Mouse (Mus musculus) gastrocnemius, adult 8-10 months (tissue): ENCODE measurements around the gene Pilrb1. TPM values are rescaled to one million over a fixed set of nuclear protein-coding genes. Genes with fewer than 3 reads are reported as not detected.
"Not testable (repeated sequence)": the region's sequence is repeated elsewhere in the genome, so short reads cannot be mapped to it uniquely, and the experiment has no call there.

Experiments used
- DNase-seq, 2 experiments: peaks; one replicate each; pipeline ENCODE4 v3.0.0; 2022; ENCODE audit warnings: low spot score in 2 of 2
- total RNA-seq, 4 experiments: library from RNA; stranded (reverse); gene quantifications; 2 replicates each; pipeline ENCODE4 v1.2.4; 2022

The Pilrb1 gene
- total RNA-seq, result under 1 TPM in 1 of 4 experiments, not detected in 3; 0.79 TPM

GRCm38 (mm10) chr5:137857960-137858710, at the start of gene Pilrb1:
Gene Pilrb1, minus strand, starts transcription at chr5:137858106.
- DNase-seq, result not testable (repeated sequence)

GRCm38 (mm10) chr5:137897812-137898211, 39.9 kb upstream of the Pilrb1 start:
- no peak for DNase-seq

- no peak for DNase-seq
These were observed 35.0 kb upstream of the Pilrb1 start for GRCm38 (mm10) chr5:137892954-137893353.

GRCm38 (mm10) chr5:137887666-137888065, 29.8 kb upstream of the Pilrb1 start:
- no peak for DNase-seq

- DNase-seq, result no peak
These were observed 28.0 kb upstream of the Pilrb1 start for GRCm38 (mm10) chr5:137885894-137886293.

GRCm38 (mm10) chr5:137883345-137883744, 25.4 kb upstream of the Pilrb1 start:
- DNase-seq, result no peak

GRCm38 (mm10) chr5:137882922-137883321, 25.0 kb upstream of the Pilrb1 start:
- DNase-seq, result no peak

GRCm38 (mm10) chr5:137877860-137878259, 20.0 kb upstream of the Pilrb1 start:
- no peak for DNase-seq

- DNase-seq, result no peak
These were observed 17.1 kb upstream of the Pilrb1 start for GRCm38 (mm10) chr5:137875054-137875453.

GRCm38 (mm10) chr5:137872381-137872702, 14.4 kb upstream of the Pilrb1 start:
- not testable (repeated sequence) for DNase-seq

GRCm38 (mm10) chr5:137871644-137872380, 13.9 kb upstream of the Pilrb1 start, which contains the start of gene Pilrb2:
Gene Pilrb2, minus strand, starts transcription at chr5:137871815.
- DNase-seq, result not testable (repeated sequence)

GRCm38 (mm10) chr5:137868600-137868999, 10.7 kb upstream of the Pilrb1 start:
- not testable (repeated sequence) for DNase-seq

- not testable (repeated sequence) for DNase-seq
These were observed 6.1 kb upstream of the Pilrb1 start for GRCm38 (mm10) chr5:137864008-137864407.

GRCm38 (mm10) chr5:137856870-137857269, 1.0 kb downstream of the Pilrb1 start:
- not testable (repeated sequence) for DNase-seq

- DNase-seq, result not testable (repeated sequence)
These were observed 3.0 kb downstream of the Pilrb1 start for GRCm38 (mm10) chr5:137854907-137855306.

GRCm38 (mm10) chr5:137850313-137850712, 7.6 kb downstream of the Pilrb1 start:
- DNase-seq, result not testable (repeated sequence)

GRCm38 (mm10) chr5:137837110-137837509, 20.8 kb downstream of the Pilrb1 start:
- not testable (repeated sequence) for DNase-seq

GRCm38 (mm10) chr5:137836611-137837010, 21.3 kb downstream of the Pilrb1 start:
- DNase-seq, result no peak

- not testable (repeated sequence) for DNase-seq
These were observed 21.9 kb downstream of the Pilrb1 start, which contains the start of gene Pilra for GRCm38 (mm10) chr5:137835966-137836520. Gene Pilra, minus strand, starts transcription at chr5:137836281.

- no peak for DNase-seq
These were observed 24.4 kb downstream of the Pilrb1 start for GRCm38 (mm10) chr5:137833500-137833899.

GRCm38 (mm10) chr5:137831506-137831905, 26.4 kb downstream of the Pilrb1 start:
- DNase-seq, result no peak

- DNase-seq, result no peak
These were observed 26.8 kb downstream of the Pilrb1 start for GRCm38 (mm10) chr5:137831106-137831505.
